Mouse (Mus musculus) T-helper 17 cell (primary cell): ENCODE results near the gene Tmem63c.

Experiments
- in situ Hi-C, 2 experiments: fragments of 300-600 bp; cut with MboI, MseI; formaldehyde crosslinking; loops; 1 replicate in 1 of 2; 2 replicates in 1 of 2; pipeline ENCODE4 v1.15.1; 2025; ENCODE audit warnings: high pct_unique_total_duplicates in 2 of 2

The Tmem63c gene

DNA sequence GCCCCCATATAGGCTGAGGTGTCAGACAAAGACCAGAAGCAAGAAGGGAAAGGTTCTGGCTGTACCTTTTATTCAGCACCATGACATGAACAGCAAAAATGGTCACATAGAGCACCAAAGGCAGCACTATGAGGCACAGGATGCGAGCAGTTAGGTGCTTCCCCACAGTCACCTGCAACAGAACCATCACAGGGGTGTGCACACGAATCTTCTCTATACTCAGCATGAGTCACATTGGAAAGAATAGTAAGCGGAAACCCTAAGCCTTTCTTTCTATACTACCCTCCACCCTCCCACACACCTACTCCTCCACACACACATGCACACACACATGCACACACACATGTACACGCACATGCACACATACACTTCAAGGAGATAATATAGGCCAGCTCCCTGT lies 109.1 kb downstream of the Tmem63c start:
- in situ Hi-C loops, result no loop called here

DNA sequence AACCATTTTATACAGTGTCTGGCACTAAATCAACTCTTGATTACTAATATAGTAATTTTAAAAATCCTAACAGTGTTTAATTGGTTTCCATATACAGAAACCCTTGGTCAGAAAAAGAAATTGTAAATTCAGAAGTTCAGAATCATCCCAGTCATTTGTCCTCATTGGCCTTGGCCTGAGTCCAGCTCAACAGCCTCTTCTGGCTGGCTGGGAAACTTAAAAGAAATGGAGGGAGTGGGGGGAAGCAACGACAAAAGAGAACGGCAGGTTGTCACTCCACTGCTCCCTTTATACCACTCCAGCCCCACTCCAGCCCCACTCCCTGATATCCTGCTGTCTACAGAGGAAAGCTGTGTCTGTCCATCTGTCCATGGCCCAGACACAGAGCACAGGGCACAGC lies 110.0 kb downstream of the Tmem63c start:
- in situ Hi-C loops, result no loop called here

DNA sequence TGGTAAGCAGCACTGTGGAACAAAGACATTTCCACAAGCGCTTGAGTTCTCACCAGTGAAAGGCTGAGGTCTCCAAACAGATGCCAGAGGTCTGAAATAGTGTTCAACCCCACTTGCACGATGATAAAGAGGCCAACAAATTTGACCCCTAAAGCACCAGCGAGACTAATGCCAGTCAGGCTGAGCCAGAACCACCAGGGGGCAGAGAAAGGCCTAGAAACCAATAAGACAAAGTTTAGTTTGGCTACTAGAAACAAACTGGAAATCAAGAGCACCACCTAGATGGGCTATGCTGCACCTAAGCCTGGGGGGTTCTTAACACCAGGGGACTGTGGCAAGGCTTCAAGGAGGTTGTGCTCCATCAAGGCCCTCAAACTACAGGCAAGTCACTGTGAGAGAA lies 110.5 kb downstream of the Tmem63c start:
- in situ Hi-C loops, result no loop called here

DNA sequence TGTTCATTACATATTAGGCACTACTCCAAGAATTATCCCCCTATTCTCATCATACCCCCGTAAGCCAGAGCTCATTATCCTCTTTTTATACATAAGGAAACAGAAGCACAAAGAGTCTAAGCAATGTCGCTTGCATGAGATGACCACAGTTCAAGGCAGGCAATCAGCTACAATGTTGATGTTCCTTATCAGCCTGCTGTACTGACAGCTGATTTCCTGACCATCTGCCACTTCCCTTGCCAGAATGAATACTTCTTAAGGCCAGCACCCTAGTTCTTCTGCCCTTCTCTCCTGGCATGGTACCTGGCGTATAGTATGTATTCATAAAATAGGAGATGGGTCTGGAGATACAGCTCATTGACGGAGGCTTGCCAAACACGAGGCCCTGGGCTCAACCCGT lies 111.1 kb downstream of the Tmem63c start:
- in situ Hi-C loops, result no loop called here

DNA sequence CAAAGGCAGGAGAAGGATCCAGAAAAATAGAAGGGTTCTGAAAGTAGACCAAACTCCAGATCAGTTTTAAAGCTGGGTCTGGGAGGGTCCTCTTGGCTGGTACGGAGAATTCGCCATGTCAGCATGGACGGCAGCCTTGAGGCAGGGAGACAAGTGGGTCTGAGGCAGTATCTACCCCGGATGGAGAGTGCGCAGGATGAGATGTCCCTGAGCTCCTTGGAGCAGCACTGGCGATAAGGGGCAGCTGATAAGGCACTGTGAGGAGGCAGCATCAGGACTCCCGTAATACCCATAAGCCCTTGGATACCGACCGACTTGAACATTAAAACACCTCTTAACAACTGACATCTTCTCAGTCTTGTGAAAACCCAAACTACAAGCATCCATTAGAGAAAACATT lies 111.6 kb downstream of the Tmem63c start:
- in situ Hi-C loops, result no loop called here

DNA sequence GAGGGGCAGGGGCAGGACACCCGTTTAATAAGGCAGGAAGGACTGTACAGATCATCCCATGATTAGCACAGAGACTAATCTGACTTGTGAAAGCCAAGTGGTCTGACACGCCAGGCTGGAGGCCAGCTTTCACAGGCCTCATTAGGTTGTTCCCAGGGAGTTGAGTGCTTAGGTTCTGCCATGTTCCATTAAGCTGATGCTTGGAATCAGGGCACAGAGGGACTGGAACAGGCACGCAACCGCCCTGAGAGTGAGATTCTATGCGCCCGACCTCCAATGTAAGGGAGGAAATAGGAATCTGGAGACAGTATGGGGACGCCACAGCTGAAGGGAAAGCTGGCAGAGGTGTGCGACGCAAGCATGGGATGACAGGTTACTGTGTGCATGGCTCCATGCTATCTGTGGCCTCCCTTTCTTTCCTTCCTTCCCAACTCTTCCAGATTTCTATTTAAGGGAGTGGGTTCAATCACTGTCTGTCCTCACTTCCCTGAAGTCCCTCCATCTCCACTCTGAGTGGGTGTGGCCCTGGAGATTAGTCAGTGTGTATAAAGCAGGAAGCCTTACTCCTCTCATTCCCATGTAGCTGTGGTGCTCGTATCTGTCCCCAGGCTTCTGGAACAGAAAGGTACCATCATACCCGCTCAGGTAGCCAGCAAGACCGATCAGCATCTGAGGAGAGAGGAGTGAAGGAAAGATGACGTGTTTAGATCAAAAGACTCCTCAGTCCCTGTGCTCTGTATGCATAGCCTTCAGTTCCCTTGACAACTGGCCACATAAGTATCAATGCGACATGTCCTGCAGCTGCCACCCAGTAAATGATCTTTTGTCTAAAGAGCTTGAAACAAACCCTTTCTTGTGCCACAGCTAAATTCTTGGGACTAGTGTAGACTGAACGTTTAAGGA lies 116.5 kb downstream of the Tmem63c start:
- in situ Hi-C loops, result loop anchor here in 1 of 2 experiments (5.0 kb wide), 1 partner anchor 105 kb away; no protein-coding TSS in a partner anchor

DNA sequence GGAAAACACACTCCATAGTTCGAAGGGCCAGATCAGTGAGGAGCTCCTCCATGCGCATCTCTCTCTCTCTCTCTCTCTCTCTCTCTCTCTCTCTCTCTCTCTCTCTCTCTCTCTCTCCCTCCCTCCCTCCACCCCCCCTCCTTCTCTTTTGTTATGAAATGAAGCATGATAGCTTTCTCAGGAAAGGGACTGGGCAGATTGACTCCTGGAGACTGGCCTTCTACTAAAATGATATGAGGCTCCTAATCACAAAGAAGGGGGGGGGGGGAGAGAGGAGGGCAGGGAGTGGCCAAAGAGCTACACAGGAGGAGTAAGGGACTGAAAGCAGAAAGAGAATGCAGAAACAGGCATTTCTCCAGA lies 117.2 kb downstream of the Tmem63c start:
- in situ Hi-C loops, result loop anchor here in 1 of 2 experiments (5.0 kb wide), 1 partner anchor 104 kb away; no protein-coding TSS in a partner anchor

DNA sequence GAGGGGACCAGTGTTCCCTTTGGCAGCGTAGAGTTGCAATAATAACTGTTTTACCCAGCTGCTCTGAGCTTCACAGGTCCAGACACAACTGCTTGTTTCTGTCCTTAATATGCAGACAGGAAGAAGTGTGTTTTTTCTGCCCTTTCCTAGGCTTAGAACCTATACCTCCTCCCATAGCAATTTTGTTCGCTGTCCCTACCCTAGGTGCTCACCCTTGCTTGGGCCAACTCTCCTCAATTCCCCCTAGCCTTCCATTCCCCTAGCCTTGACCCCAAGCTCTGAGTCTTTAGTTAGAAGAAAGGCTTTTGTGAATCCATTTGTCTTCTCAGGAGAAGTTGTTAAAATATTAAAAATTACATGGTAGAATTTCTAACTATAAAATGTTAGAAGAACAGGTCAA lies 117.6 kb downstream of the Tmem63c start:
- in situ Hi-C loops, result loop anchor here in 1 of 2 experiments (5.0 kb wide), 1 partner anchor 104 kb away; no protein-coding TSS in a partner anchor
